Mouse (Mus musculus): ENCODE measurements at regions not wholly inside any gene's neighbourhood (a gene's known extent, or its start where the extent isn't known, plus 50 kb on each side); places are given as distances from the start of the nearest gene placed in this dataset.

DNA sequence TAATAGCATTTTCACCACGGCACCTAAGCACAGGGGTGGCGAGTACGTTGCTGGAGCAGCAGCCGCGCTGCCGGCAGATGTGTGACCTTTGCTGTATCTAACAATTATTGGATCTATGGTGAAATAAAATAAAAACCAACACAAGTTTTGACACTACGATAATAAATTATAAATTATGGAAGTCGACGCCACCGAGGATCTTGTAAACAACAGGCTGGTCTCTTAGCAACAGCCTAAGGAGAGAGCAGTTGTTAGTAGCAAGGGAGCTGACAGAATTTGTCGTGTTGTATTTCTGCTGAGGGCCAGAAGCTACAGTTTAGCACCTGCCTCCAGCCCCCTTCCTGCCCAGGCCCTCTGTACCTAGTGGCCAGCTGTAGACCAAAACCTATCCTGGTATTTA lies 535.8 kb upstream of the 3110018I06Rik start:
- Histone ChIP-seq H3K9me3 (ENCODE audit: control insufficient read depth, low read length) (no peaks in the 10 kb centered on the region), H3K4me3 (ENCODE audit: low read depth, low read length) (no peak overlapping the region), H3K27ac (ENCODE audit: low read depth, low read length) (no peak overlapping the region), H3K9ac (ENCODE audit: low read length) (no peak overlapping the region), H3K36me3 (ENCODE audit: control insufficient read depth, insufficient read depth, low read length) (no peaks in the 10 kb centered on the region), H3K4me2 (ENCODE audit: low read depth) (no peak overlapping the region), H3K4me1 (ENCODE audit: control insufficient read depth, insufficient read depth, low read length) (no peaks in the 10 kb centered on the region), H3K27me3 (ENCODE audit: control insufficient read depth, insufficient read depth, low read length) (no peaks in the 10 kb centered on the region)
- ATAC-seq (ENCODE audit: insufficient read depth, low FRiP score, low TSS enrichment) (no peak), DNase-seq (ENCODE audit: low spot score) (no peak)
- 82% methylated on average over 11 of the region's 11 CpGs for WGBS

- H3K36me3 ChIP-seq (ENCODE audit: control insufficient read depth, insufficient read depth, low read length): no peaks in the 10 kb centered on the region
- no peaks in the 10 kb centered on the region for H3K27me3 ChIP-seq (ENCODE audit: control insufficient read depth, insufficient read depth, low read length)
- no peak overlapping the region for H3K9ac ChIP-seq (ENCODE audit: low read length)
- no peaks in the 10 kb centered on the region for H3K4me1 ChIP-seq (ENCODE audit: control insufficient read depth, insufficient read depth, low read length)
- H3K9me3 ChIP-seq (ENCODE audit: control insufficient read depth, low read length): no peaks in the 10 kb centered on the region
- no peak overlapping the region for H3K4me2 ChIP-seq (ENCODE audit: low read depth)
- H3K4me3 ChIP-seq (ENCODE audit: low read depth, low read length): no peak overlapping the region
- 84% methylated on average over 12 of the region's 12 CpGs for WGBS
- no peak for ATAC-seq (ENCODE audit: insufficient read depth, low FRiP score, low TSS enrichment)
- no peak overlapping the region for H3K27ac ChIP-seq (ENCODE audit: low read depth, low read length)
- DNase-seq (ENCODE audit: low spot score): no peak
Observed at GRCm38 (mm10) chr12:106955778-106956177, 532.7 kb upstream of the 3110018I06Rik start.

- H3K27ac ChIP-seq (ENCODE audit: low read depth, low read length): no peak overlapping the region
- ATAC-seq (ENCODE audit: insufficient read depth, low FRiP score, low TSS enrichment) (no peak), DNase-seq (ENCODE audit: low spot score) (no peak)
- no peak overlapping the region for H3K4me3 ChIP-seq (ENCODE audit: low read depth, low read length)
- H3K4me1 ChIP-seq (ENCODE audit: control insufficient read depth, insufficient read depth, low read length): no peaks in the 10 kb centered on the region
- H3K4me2 ChIP-seq (ENCODE audit: low read depth): no peak overlapping the region
- no peaks in the 10 kb centered on the region for H3K9me3 ChIP-seq (ENCODE audit: control insufficient read depth, low read length)
- no peaks in the 10 kb centered on the region for H3K36me3 ChIP-seq (ENCODE audit: control insufficient read depth, insufficient read depth, low read length)
- 87% methylated on average over 6 of the region's 6 CpGs for WGBS
- H3K9ac ChIP-seq (ENCODE audit: low read length): no peak overlapping the region
- no peaks in the 10 kb centered on the region for H3K27me3 ChIP-seq (ENCODE audit: control insufficient read depth, insufficient read depth, low read length)
Observed at GRCm38 (mm10) chr12:106956266-106956665, 532.2 kb upstream of the 3110018I06Rik start.

GRCm38 (mm10) chr12:106961991-106962390 lies 526.4 kb upstream of the 3110018I06Rik start:
- H3K27me3 ChIP-seq (ENCODE audit: control insufficient read depth, insufficient read depth, low read length): no peaks in the 10 kb centered on the region
- no peak overlapping the region for H3K9ac ChIP-seq (ENCODE audit: low read length)
- 66% methylated on average over 4 of the region's 4 CpGs for WGBS
- no peaks in the 10 kb centered on the region for H3K36me3 ChIP-seq (ENCODE audit: control insufficient read depth, insufficient read depth, low read length)
- H3K27ac ChIP-seq (ENCODE audit: low read depth, low read length): no peak overlapping the region
- no peak overlapping the region for H3K4me3 ChIP-seq (ENCODE audit: low read depth, low read length)
- H3K4me2 ChIP-seq (ENCODE audit: low read depth): no peak overlapping the region
- no peak for ATAC-seq (ENCODE audit: insufficient read depth, low FRiP score, low TSS enrichment)
- no peaks in the 10 kb centered on the region for H3K9me3 ChIP-seq (ENCODE audit: control insufficient read depth, low read length)
- no peaks in the 10 kb centered on the region for H3K4me1 ChIP-seq (ENCODE audit: control insufficient read depth, insufficient read depth, low read length)
- DNase-seq (ENCODE audit: low spot score): no peak

DNA sequence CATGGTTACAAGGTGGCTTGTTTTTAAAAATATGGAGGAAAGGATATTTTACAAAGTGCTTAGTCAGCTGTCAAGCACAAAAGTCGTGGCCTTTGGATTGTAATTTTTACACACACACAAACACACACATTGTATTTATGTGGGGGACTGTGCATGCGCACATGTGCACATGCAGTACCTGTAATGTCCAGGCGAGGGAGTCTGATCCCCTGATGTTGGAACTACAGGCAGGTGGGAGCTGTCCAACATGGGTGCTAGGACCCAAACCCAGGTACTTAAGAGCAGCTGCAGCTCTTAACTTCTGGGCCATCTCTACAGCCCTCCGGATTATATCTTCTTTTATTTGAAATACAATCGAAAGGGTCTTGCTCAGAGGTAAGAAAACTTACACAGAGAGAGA lies 524.7 kb upstream of the 3110018I06Rik start:
- Histone ChIP-seq H3K9ac (ENCODE audit: low read length) (no peak overlapping the region), H3K27ac (ENCODE audit: low read depth, low read length) (no peak overlapping the region), H3K4me3 (ENCODE audit: low read depth, low read length) (no peak overlapping the region), H3K9me3 (ENCODE audit: control insufficient read depth, low read length) (no peaks in the 10 kb centered on the region), H3K27me3 (ENCODE audit: control insufficient read depth, insufficient read depth, low read length) (no peaks in the 10 kb centered on the region), H3K4me1 (ENCODE audit: control insufficient read depth, insufficient read depth, low read length) (no peaks in the 10 kb centered on the region), H3K4me2 (ENCODE audit: low read depth) (no peak overlapping the region), H3K36me3 (ENCODE audit: control insufficient read depth, insufficient read depth, low read length) (no peaks in the 10 kb centered on the region)
- WGBS: 71% methylated on average over 5 of the region's 5 CpGs
- ATAC-seq (ENCODE audit: insufficient read depth, low FRiP score, low TSS enrichment): no peak
- DNase-seq (ENCODE audit: low spot score): no peak

- Histone ChIP-seq H3K27ac (ENCODE audit: low read depth, low read length) (no peak overlapping the region), H3K4me3 (ENCODE audit: low read depth, low read length) (no peak overlapping the region), H3K4me1 (ENCODE audit: control insufficient read depth, insufficient read depth, low read length) (no peaks in the 10 kb centered on the region), H3K9me3 (ENCODE audit: control insufficient read depth, low read length) (no peaks in the 10 kb centered on the region), H3K36me3 (ENCODE audit: control insufficient read depth, insufficient read depth, low read length) (no peaks in the 10 kb centered on the region), H3K27me3 (ENCODE audit: control insufficient read depth, insufficient read depth, low read length) (no peaks in the 10 kb centered on the region), H3K9ac (ENCODE audit: low read length) (no peak overlapping the region), H3K4me2 (ENCODE audit: low read depth) (no peak overlapping the region)
- WGBS: 57% methylated on average over 5 of the region's 5 CpGs
- DNase-seq (ENCODE audit: low spot score) (no peak), ATAC-seq (ENCODE audit: insufficient read depth, low FRiP score, low TSS enrichment) (no peak)
Observed at GRCm38 (mm10) chr12:106969873-106970272, 518.6 kb upstream of the 3110018I06Rik start.

GRCm38 (mm10) chr12:106992421-106992820 lies 496.0 kb upstream of the 3110018I06Rik start:
- Histone ChIP-seq H3K27me3 (ENCODE audit: control insufficient read depth, insufficient read depth, low read length) (no peaks in the 10 kb centered on the region), H3K9me3 (ENCODE audit: control insufficient read depth, low read length) (no peaks in the 10 kb centered on the region), H3K27ac (ENCODE audit: low read depth, low read length) (no peak overlapping the region), H3K36me3 (ENCODE audit: control insufficient read depth, insufficient read depth, low read length) (no peaks in the 10 kb centered on the region), H3K9ac (ENCODE audit: low read length) (no peak overlapping the region), H3K4me1 (ENCODE audit: control insufficient read depth, insufficient read depth, low read length) (no peaks in the 10 kb centered on the region), H3K4me2 (ENCODE audit: low read depth) (no peak overlapping the region), H3K4me3 (ENCODE audit: low read depth, low read length) (no peak overlapping the region)
- DNase-seq (ENCODE audit: low spot score): no peak
- 74% methylated on average over 3 of the region's 3 CpGs for WGBS
- ATAC-seq (ENCODE audit: insufficient read depth, low FRiP score, low TSS enrichment): no peak

DNA sequence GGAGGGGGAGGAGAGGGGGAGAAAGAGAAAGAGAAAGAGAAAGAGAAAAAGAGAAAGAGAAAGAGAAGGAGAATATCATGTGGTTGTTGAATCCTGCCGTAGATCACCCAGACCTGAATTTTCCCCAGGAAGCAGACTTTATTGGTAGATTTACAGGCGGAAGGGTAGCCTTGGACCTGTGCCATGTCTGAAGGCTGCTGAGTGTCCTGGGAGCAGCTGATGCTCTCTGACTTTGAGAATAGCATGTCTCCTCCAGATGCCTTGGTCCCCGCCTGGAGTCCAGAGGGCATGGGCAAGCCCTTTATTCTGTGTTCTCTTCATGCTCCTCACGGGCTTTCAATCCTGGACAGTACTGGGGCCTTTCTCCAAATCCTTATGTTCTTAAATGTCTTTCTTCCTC lies 495.4 kb upstream of the 3110018I06Rik start:
- H3K27ac ChIP-seq (ENCODE audit: low read depth, low read length): no peak overlapping the region
- no peak overlapping the region for H3K9ac ChIP-seq (ENCODE audit: low read length)
- no peaks in the 10 kb centered on the region for H3K36me3 ChIP-seq (ENCODE audit: control insufficient read depth, insufficient read depth, low read length)
- H3K4me1 ChIP-seq (ENCODE audit: control insufficient read depth, insufficient read depth, low read length): no peaks in the 10 kb centered on the region
- WGBS: 85% methylated on average over 4 of the region's 4 CpGs
- no peaks in the 10 kb centered on the region for H3K27me3 ChIP-seq (ENCODE audit: control insufficient read depth, insufficient read depth, low read length)
- H3K4me2 ChIP-seq (ENCODE audit: low read depth): no peak overlapping the region
- no peaks in the 10 kb centered on the region for H3K9me3 ChIP-seq (ENCODE audit: control insufficient read depth, low read length)
- DNase-seq (ENCODE audit: low spot score) (no peak), ATAC-seq (ENCODE audit: insufficient read depth, low FRiP score, low TSS enrichment) (no peak)
- no peak overlapping the region for H3K4me3 ChIP-seq (ENCODE audit: low read depth, low read length)

GRCm38 (mm10) chr12:107010995-107011786 lies 477.2 kb upstream of the 3110018I06Rik start:
- Histone ChIP-seq H3K4me3 (ENCODE audit: low read depth, low read length) (no peak overlapping the region), H3K27ac (ENCODE audit: low read depth, low read length) (no peak overlapping the region), H3K36me3 (ENCODE audit: control insufficient read depth, insufficient read depth, low read length) (no peaks in the 10 kb centered on the region), H3K27me3 (ENCODE audit: control insufficient read depth, insufficient read depth, low read length) (no peaks in the 10 kb centered on the region), H3K9ac (ENCODE audit: low read length) (no peak overlapping the region), H3K4me1 (ENCODE audit: control insufficient read depth, insufficient read depth, low read length) (no peaks in the 10 kb centered on the region), H3K9me3 (ENCODE audit: control insufficient read depth, low read length) (no peaks in the 10 kb centered on the region), H3K4me2 (ENCODE audit: low read depth) (no peak overlapping the region)
- DNase-seq (ENCODE audit: low spot score) (no peak), ATAC-seq (ENCODE audit: insufficient read depth, low FRiP score, low TSS enrichment) (no peak)
- 81% methylated on average over 20 of the region's 20 CpGs for WGBS
